Mouse (Mus musculus): Measurements from ENCODE around the gene Tmem150b.

DNA sequence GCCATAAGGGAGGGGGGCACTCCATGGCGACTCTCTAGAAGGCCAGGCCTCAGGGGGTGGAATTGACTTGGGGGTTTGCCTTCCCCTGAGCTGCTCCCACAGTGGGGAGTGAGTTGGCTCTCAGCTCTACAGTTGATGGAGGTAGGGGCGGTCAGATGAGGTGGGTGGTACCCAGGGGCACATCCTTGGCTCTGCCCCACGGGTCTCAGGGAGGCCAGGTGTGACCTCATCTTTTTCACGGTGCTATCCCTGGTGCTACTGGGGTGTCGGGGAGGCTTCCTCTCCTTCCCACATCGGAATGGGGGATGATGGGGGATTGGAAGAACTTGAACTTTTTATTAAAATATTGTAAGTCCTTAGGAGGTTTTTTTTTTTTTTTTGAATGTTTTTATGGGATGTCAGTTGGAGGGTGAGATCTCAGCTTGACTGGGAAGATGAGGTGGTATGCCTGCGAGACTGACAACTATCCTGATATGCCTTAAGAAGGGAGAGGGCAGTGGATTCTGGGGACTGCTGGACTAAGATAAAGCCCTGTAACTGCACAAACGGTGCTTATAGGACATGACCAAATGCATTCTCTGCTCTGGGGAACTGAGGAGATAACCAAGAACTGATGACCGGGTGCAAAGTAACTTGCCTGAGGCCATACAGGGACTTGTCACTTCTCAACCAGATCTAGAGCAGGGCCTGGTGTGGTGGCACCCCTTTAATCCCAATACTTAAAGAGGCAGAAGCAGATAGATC lies 22.3 kb upstream of the Tmem150b start:
- TF ChIP-seq MAFK (IDR thresholded peaks at IDR 0.05; ENCODE audit: insufficient replicate concordance, low read length), result no peak
- TF ChIP-seq EP300 (IDR thresholded peaks at IDR 0.05; ENCODE audit: low read length), result no peak
- TF ChIP-seq CTCF (conservative IDR thresholded peaks at IDR 0.05 in 1 of 2, IDR thresholded peaks at IDR 0.05 in 1 of 2; ENCODE audit: low read depth in 2 of 2, low read length in 2 of 2), result no peak
- TF ChIP-seq MAZ (IDR thresholded peaks at IDR 0.05; ENCODE audit: low read depth, low read length), result no peak
- no peak for TF ChIP-seq POLR2A (IDR thresholded peaks at IDR 0.05; ENCODE audit: low read depth, low read length)
- TF ChIP-seq SMC3 (IDR thresholded peaks at IDR 0.05; ENCODE audit: low read depth, low read length), result no peak
- TF ChIP-seq E2F4 (IDR thresholded peaks at IDR 0.05; ENCODE audit: insufficient replicate concordance, low read depth, low read length), result no peak
- no peak for TF ChIP-seq SIN3A (IDR thresholded peaks at IDR 0.05; ENCODE audit: low read length)
- TF ChIP-seq HCFC1 (IDR thresholded peaks at IDR 0.05; ENCODE audit: low read depth, low read length), result no peak
- TF ChIP-seq CHD1 (IDR thresholded peaks at IDR 0.05; ENCODE audit: low read depth, low read length), result no peak
